Mouse (Mus musculus): ENCODE measurements around the gene Yipf2.

Yipf2 gene

GRCm38 (mm10) chr9:21592703-21593121, at the start of gene Yipf2, which contains the start of gene Timm29:
TSS of gene Yipf2 (minus strand) at chr9:21592828.
TSS of gene Timm29 (plus strand) at chr9:21592722.
- peak; percentile 94 for DNase-seq (ENCODE audit: low spot score)

GRCm38 (mm10) chr9:21639031-21639430, 46.4 kb upstream of the Yipf2 start:
- no peak for DNase-seq (ENCODE audit: low spot score)

GRCm38 (mm10) chr9:21635639-21636038, 43.0 kb upstream of the Yipf2 start:
- DNase-seq (ENCODE audit: low spot score) = peak; percentile 41

GRCm38 (mm10) chr9:21633106-21633505, 40.5 kb upstream of the Yipf2 start:
- DNase-seq (ENCODE audit: low spot score) = no peak

GRCm38 (mm10) chr9:21630673-21631072, 38.0 kb upstream of the Yipf2 start:
- DNase-seq (ENCODE audit: low spot score) = peak; percentile 43

GRCm38 (mm10) chr9:21627145-21627795, 34.6 kb upstream of the Yipf2 start:
- DNase-seq (ENCODE audit: low spot score) = no peak

GRCm38 (mm10) chr9:21626571-21626970, 33.9 kb upstream of the Yipf2 start:
- DNase-seq (ENCODE audit: low spot score) = no peak

GRCm38 (mm10) chr9:21625342-21626339, 33.0 kb upstream of the Yipf2 start:
- no peak for DNase-seq (ENCODE audit: low spot score)

- DNase-seq (ENCODE audit: low spot score) = no peak
These were observed 30.0 kb upstream of the Yipf2 start for GRCm38 (mm10) chr9:21622676-21623075.

- no peak for DNase-seq (ENCODE audit: low spot score)
These were observed 27.6 kb upstream of the Yipf2 start for GRCm38 (mm10) chr9:21620229-21620628.

GRCm38 (mm10) chr9:21617066-21617465, 24.4 kb upstream of the Yipf2 start:
- peak; percentile 47 for DNase-seq (ENCODE audit: low spot score)

- peak; percentile 85 for DNase-seq (ENCODE audit: low spot score)
These were observed 23.7 kb upstream of the Yipf2 start for GRCm38 (mm10) chr9:21616232-21616781.

- DNase-seq (ENCODE audit: low spot score) = peak; percentile 97
These were observed 23.1 kb upstream of the Yipf2 start, which contains the start of gene Smarca4 for GRCm38 (mm10) chr9:21615617-21616231. TSS of gene Smarca4 (plus strand) at chr9:21616169.

GRCm38 (mm10) chr9:21614864-21615616, 22.4 kb upstream of the Yipf2 start:
- DNase-seq (ENCODE audit: low spot score) = no peak

GRCm38 (mm10) chr9:21609861-21610260, 17.2 kb upstream of the Yipf2 start:
- DNase-seq (ENCODE audit: low spot score) = no peak

GRCm38 (mm10) chr9:21606648-21607047, 14.0 kb upstream of the Yipf2 start:
- no peak for DNase-seq (ENCODE audit: low spot score)

GRCm38 (mm10) chr9:21605865-21606264, 13.2 kb upstream of the Yipf2 start:
- DNase-seq (ENCODE audit: low spot score) = no peak

- DNase-seq (ENCODE audit: low spot score) = no peak
These were observed 11.5 kb upstream of the Yipf2 start for GRCm38 (mm10) chr9:21604119-21604518.

GRCm38 (mm10) chr9:21601722-21602399, 9.2 kb upstream of the Yipf2 start:
- peak; percentile 76 for DNase-seq (ENCODE audit: low spot score)

GRCm38 (mm10) chr9:21601073-21601472, 8.4 kb upstream of the Yipf2 start:
- no peak for DNase-seq (ENCODE audit: low spot score)

- DNase-seq (ENCODE audit: low spot score) = no peak
These were observed 7.6 kb upstream of the Yipf2 start for GRCm38 (mm10) chr9:21600186-21600585.
